Mouse (Mus musculus): ENCODE results near the gene Olfr955.

The Olfr955 gene

DNA sequence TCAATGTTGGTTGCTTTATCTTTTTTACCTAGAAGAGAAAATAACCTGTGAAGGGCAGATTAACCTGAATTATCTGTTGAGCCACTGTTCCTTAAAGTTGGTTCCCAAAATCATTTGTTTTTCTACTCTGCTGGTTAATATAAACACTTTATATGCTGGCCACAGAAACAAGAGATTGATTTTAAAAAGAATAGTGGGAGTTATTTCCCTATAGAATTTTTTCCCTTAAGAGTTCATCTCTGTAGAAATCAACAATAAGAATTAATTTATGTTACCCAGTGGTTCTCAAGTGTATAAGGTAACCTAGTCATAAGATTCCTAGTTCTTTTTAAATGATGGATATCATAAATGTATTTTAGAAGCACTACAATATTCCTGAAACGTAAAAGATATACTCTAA, at the start of gene Olfr955:
Gene Olfr955 (minus strand): TSS at position 101 of the 400 bp plus-strand sequence.
- DNase-seq (ENCODE audit: low spot score in 2 of 2), result no peak

DNA sequence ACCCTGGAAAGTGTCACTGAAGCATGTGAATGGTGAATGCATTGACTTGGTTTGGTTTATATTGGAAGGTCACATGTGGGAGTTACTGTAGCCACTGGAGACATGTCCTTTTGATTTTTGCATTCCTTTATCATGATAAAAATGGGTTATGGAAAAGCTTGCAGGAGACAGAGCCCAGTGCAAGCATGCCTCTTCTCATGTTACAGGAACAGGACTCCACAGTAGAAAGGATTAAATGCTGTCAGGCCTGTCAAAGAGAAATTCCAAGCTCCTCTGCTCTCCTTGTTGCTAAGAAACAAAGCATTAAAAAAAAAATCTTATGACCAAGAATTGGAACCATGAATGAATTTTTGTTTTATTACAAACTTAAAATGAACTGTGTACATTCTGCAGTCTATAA, 46.9 kb upstream of the Olfr955 start:
- no peak for DNase-seq (ENCODE audit: low spot score in 2 of 2)

GRCm38 (mm10) chr9:39515531-39515930, 43.8 kb upstream of the Olfr955 start, which contains the start of gene Olfr957:
Gene Olfr957, minus strand, starts transcription at chr9:39515809.
- no peak for DNase-seq (ENCODE audit: low spot score in 2 of 2)

DNA sequence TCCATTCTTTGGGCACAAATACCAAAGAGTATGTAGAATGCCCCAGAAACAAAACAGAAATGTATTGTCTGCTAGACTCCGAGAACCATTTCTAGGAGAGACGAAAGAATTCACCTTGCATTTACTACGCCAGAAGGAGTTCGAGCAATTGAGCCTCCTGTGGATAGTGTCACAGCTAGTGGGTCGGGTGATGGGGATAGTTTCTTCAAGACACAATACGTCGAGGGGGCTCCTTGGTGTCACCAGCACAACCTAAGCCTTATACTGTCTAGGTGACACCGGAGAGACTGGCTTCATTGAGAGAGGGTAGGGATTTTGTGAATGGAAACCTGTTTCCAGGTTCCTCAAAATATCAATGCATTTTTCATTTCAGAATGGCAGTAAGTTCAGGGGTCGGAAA, 37.7 kb upstream of the Olfr955 start:
- DNase-seq (ENCODE audit: low spot score in 2 of 2), result no peak

DNA sequence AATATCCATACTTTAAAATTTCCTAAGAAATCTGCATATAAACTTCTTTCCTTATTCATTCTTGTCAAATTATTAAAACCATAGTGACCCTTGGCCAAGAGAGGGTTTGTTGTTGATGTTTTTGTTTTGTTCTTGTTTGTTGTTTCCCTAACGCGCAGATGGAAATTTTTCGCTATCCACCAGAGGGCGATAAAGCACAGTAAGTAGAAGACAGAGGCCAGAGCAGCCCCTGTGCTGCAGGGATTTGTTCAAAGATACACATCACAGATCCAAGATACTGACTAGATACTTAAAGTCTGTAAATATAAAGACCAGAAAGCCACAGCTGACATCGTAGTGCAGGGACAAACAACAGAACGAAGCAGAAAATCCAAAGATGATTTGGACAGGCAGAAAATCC, 37.3 kb upstream of the Olfr955 start:
- peak in 1 of 2 experiments; percentile 61 for DNase-seq (ENCODE audit: low spot score in 2 of 2)

GRCm38 (mm10) chr9:39493895-39494294, 22.2 kb upstream of the Olfr955 start, which contains the start of gene Olfr44:
Gene Olfr44, minus strand, starts transcription at chr9:39493995.
- DNase-seq (ENCODE audit: low spot score in 2 of 2), result no peak

- no peak for DNase-seq (ENCODE audit: low spot score in 2 of 2)
Measured at GRCm38 (mm10) chr9:39456401-39456800, 15.3 kb downstream of the Olfr955 start, which contains the start of gene Olfr954. Gene Olfr954, plus strand, starts transcription at chr9:39456701.

- no peak for DNase-seq (ENCODE audit: low spot score in 2 of 2)
Measured at GRCm38 (mm10) chr9:39427048-39427447, 44.7 kb downstream of the Olfr955 start, which contains the start of gene Olfr952. Gene Olfr952, minus strand, starts transcription at chr9:39427148.

Data from urinary bladder, postnatal 4 days (tissue).